Mouse (Mus musculus) ES-Bruce4 (cell line): ENCODE results near the gene Phc2.

ENCODE experiments used
- CTCF ChIP-seq: IDR thresholded peaks from one replicate; pipeline ENCODE4 v1.8.1; 2011; ENCODE audit warnings: low read depth, low read length
- EP300 ChIP-seq: IDR thresholded peaks from 2 replicates; pipeline ENCODE4 v1.6.1; 2011; ENCODE audit warnings: low read depth, low read length; ENCODE audit not compliant: insufficient read depth

- TF ChIP-seq CTCF (no peak), EP300 (no peak)
These were observed 69.6 kb downstream of the Phc2 start for GRCm38 (mm10) chr4:128724059-128724458.
